Mouse (Mus musculus): Measurements from ENCODE around the gene Gm11992. TPM values are rescaled to one million over a fixed set of nuclear protein-coding genes. Genes with fewer than 3 reads are reported as not detected.

Gene Gm11992
- 2.5 TPM in 2 replicates for polyA plus RNA-seq (2015; fragmentation: Nextera tagmentation; extraction: Ambion mirVana)

DNA sequence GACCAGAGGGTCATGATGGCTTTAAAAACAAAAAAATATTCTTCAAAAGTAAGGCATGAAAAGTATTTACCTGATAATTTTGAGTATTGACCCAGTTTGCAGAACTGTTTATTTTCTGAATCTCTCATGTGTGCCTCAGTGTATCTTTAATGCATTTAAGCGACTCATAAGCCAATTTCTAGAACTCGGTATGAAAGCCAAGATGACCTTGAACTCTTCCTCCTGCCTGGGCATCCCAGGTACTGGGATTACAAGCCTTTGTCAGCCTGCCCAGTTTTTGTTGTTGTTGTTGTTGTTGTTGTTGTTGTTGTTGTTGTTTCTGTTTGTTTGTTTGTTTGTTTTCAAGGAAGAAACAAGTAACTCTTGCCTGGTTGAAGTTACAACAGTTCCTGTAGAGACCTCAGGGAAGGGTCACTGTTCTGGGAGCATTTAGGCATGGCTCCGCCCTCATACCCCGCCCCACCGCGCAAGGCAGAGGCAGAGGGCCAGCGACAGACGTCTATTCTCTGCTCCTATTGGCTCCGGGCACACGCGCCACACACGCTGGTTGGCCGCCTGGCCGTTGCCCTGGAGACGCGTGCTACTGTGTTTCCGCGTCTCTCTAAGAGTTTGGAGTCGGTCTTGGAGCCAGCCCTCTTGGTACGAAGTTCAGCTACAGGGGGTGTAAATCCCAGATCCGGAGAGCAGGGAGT is at the start of gene Gm11992:
Gene Gm11992 (plus strand): TSS at position 584 of the 692 bp plus-strand sequence.
- peak within 1 kb of the TSS; percentile 56 for H3K4me3 ChIP-seq (replicated peaks)
- H3K4me1 ChIP-seq, result peaks cover 11% of the 10 kb centered on the region
- 4% methylated on average over 21 of the region's 21 CpGs for WGBS

DNA sequence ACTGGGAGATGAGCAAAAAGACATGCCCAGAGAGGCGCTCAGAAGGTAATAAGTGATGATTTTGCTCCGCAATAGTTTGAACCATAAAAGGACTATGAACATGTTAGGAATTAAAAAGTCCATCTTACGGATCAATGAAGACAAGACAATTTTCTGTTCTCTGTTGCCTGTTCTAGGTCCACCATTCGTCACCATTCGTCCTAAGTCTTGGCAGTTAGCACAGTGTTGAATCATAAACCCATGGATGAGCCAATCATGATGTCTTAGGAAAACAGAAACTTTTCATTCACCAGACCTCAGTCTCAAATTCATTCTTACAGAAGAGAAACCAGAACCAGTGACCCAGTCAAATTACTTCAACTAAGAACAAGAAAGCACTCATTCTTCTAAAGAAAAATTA is 39.6 kb upstream of the Gm11992 start:
- no peaks in the 10 kb centered on the region for H3K27me3 ChIP-seq (replicated peaks)
- H3K9me3 ChIP-seq (replicated peaks), result no peaks in the 10 kb centered on the region
- H3K9ac ChIP-seq (replicated peaks), result no peak overlapping the region
- H3K4me3 ChIP-seq (replicated peaks), result no peak overlapping the region
- peaks cover 16% of the 10 kb centered on the region for H3K36me3 ChIP-seq
- 96% methylated on average over 5 of the region's 5 CpGs for WGBS
- ATAC-seq (ENCODE audit: low FRiP score), result no peak
- no peak overlapping the region for H3K4me2 ChIP-seq
- no peak overlapping the region for H3K27ac ChIP-seq (replicated peaks)
- peaks cover 12% of the 10 kb centered on the region for H3K4me1 ChIP-seq

More for the DNA sequence above, at the start of gene Gm11992:
- peak; percentile 100 for ATAC-seq (ENCODE audit: low FRiP score)
- Histone ChIP-seq H3K9me3 (replicated peaks) (no peaks in the 10 kb centered on the region), H3K27me3 (replicated peaks) (peaks cover 26% of the 10 kb centered on the region), H3K36me3 (no peaks in the 10 kb centered on the region), H3K9ac (replicated peaks) (peak within 1 kb of the TSS; percentile 23), H3K4me2 (peak within 1 kb of the TSS; percentile 99), H3K27ac (replicated peaks) (no peak within 1 kb of the TSS)

DNA sequence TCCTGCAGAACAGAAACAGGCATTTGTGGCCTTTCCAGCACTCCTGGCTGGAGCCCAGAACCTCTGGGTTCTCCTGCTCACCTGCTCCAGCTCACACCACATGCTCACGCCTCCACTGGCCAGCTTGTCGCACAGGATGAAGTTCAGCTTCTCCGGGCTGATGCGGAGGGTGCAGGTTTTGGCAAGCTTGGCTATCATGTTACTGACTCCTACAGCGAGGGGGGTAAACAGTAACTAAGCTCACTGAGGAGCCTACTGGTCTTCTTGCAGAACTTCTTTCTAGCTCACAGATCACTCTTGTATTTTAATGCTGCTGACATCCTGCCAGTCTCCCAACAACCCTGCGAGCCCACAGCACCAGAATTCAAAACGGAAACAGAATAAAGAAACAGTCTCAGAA is 38.0 kb upstream of the Gm11992 start:
- no peaks in the 10 kb centered on the region; the same call in none of the 2 replicates for H3K36me3 ChIP-seq
- no peaks in the 10 kb centered on the region for H3K27me3 ChIP-seq (replicated peaks)
- H3K4me2 ChIP-seq, result peak overlapping the region; percentile 84
- peak overlapping the region; percentile 76 for H3K9ac ChIP-seq (replicated peaks)
- peak overlapping the region; percentile 73 for H3K4me3 ChIP-seq (replicated peaks)
- H3K9me3 ChIP-seq (replicated peaks), result no peaks in the 10 kb centered on the region
- H3K4me1 ChIP-seq, result peaks cover 12% of the 10 kb centered on the region
- WGBS, result under 1% methylated on average over 7 of the region's 7 CpGs
- peak; percentile 58 for ATAC-seq (ENCODE audit: low FRiP score)
- peak overlapping the region; percentile 87 for H3K27ac ChIP-seq (replicated peaks)

DNA sequence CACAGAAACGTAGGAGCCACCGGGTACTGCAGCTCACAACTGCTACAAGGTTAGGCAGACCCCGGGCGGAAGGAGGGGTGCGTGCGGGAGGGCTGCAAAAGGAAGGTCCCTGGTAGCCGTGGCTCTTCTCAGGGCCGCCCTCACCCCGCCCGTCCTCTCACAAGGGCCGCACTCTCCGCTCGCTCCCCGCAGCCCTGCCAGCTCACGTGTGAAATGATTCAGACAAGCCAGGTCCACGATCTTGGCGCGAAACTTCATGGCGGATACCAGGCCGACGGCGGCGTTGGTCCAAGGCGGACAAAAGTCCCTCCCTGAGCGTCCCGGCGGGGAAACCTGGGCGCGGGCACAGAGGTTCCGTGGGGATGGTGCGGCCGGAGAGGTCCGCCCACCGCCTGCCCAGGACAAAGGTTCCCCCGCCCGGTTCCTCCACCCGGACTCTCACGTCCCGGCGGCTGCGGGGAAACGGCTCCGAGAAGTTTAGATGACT is 37.5 kb upstream of the Gm11992 start, which contains the start of gene Hus1:
Gene Hus1 (minus strand): TSS at position 339 of the 487 bp plus-strand sequence.
- peak within 1 kb of the TSS; percentile 73 for H3K4me3 ChIP-seq (replicated peaks)
- H3K9ac ChIP-seq (replicated peaks), result peak within 1 kb of the TSS; percentile 76
- peak within 1 kb of the TSS; percentile 87 for H3K27ac ChIP-seq (replicated peaks)
- H3K27me3 ChIP-seq (replicated peaks), result no peaks in the 10 kb centered on the region
- peak; percentile 89 for ATAC-seq (ENCODE audit: low FRiP score)
- WGBS, result 0% methylated on average over 43 of the region's 43 CpGs
- peak within 1 kb of the TSS; percentile 84 for H3K4me2 ChIP-seq
- no peaks in the 10 kb centered on the region; the same call in 1 of the 2 replicates for H3K36me3 ChIP-seq
- peaks cover 12% of the 10 kb centered on the region for H3K4me1 ChIP-seq
- no peaks in the 10 kb centered on the region for H3K9me3 ChIP-seq (replicated peaks)

DNA sequence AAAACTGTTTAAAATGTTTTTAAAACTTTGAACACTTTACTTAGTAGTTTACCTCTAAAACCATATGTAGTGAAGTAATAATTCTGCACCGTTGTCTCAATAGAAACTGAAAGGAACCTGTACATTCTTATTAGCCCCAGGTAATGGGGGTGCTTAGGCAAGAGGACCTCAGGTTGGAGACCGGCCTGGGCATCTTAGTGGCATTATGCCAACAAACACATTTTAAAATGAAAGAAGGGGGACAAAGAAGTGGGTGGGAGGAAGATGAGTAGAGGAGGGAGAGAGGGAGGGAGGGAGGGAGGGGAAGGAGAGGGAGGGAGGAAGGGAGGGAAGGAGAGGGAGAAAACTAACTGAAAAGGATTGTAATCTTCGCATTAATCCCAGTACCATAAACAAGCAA is 37.0 kb upstream of the Gm11992 start:
- Histone ChIP-seq H3K4me3 (replicated peaks) (peak overlapping the region; percentile 73), H3K36me3 (no peaks in the 10 kb centered on the region; the same call in 1 of the 2 replicates), H3K4me1 (peaks cover 12% of the 10 kb centered on the region), H3K27ac (replicated peaks) (peak overlapping the region; percentile 87), H3K9me3 (replicated peaks) (no peaks in the 10 kb centered on the region), H3K27me3 (replicated peaks) (no peaks in the 10 kb centered on the region), H3K9ac (replicated peaks) (peak overlapping the region; percentile 76), H3K4me2 (peak overlapping the region; percentile 84)
- peak; percentile 7; the same call in 1 of the 2 replicates for ATAC-seq (ENCODE audit: low FRiP score)
- 1% methylated on average over 3 of the region's 3 CpGs for WGBS

DNA sequence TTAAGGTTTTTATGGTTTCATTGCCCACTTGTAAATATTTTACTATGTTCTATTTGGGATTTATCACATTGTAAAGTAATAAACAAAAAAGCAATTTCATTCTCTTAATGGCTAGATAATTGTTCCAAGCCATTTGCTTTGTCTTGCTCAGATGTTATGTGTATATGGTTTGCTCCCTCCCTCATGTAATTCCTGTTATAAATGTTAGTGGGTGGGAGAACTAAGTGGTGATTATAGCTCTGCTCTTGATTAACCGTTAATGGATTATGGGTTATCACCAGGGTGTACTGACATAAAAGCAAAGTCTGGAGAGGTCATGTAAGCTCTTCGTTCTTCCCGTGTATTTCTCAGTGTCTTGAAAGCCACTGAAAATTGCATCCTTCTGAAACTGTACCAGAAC is 33.7 kb upstream of the Gm11992 start:
- Histone ChIP-seq H3K4me1 (peaks cover 10% of the 10 kb centered on the region), H3K9ac (replicated peaks) (no peak overlapping the region), H3K4me2 (no peak overlapping the region), H3K9me3 (replicated peaks) (no peaks in the 10 kb centered on the region), H3K27me3 (replicated peaks) (no peaks in the 10 kb centered on the region), H3K4me3 (replicated peaks) (no peak overlapping the region), H3K36me3 (no peaks in the 10 kb centered on the region), H3K27ac (replicated peaks) (no peak overlapping the region)
- WGBS, result 16% methylated on average over 3 of the region's 3 CpGs
- ATAC-seq (ENCODE audit: low FRiP score), result peak; percentile 59; the same call in 1 of the 2 replicates

DNA sequence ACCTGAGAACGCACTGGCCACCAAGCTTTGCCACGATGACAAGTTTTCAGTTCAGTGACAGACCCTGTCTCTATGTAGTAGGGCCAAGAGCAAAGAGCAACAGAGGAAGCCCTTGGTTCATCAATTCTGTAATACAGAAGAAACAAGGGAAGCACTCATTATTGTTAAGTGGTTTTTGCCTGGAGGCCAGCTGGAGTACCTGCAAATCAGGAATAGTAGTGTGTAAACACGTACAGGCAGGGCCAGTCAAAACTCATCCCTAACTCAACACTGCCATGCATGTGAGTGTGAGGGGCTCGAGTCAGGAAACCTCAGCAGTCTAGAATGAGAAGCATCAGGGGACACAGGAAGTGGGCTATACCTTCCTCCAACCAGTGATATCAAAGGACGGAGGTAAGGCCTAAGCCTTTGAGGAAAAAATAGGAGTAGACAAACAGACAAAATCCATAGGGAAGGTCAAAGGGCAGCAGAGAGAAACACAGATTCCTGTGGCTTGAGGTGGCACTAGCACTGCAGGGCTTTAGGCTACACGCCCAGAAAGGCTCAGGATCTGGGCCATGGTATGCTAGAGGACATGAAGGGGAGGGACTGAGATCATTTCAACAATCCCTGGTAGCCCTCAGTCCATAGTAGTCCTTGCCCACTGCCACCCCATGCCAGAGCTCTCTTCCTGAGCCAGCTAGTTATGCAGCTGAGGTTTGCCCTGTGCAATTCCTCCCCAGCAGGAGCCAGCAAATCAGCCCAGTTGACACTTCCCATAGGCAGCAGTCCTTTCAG is 29.7 kb upstream of the Gm11992 start:
- Histone ChIP-seq H3K9me3 (replicated peaks) (no peaks in the 10 kb centered on the region), H3K27me3 (replicated peaks) (no peaks in the 10 kb centered on the region), H3K4me2 (no peak overlapping the region), H3K4me3 (replicated peaks) (no peak overlapping the region), H3K9ac (replicated peaks) (no peak overlapping the region), H3K27ac (replicated peaks) (no peak overlapping the region), H3K36me3 (no peaks in the 10 kb centered on the region), H3K4me1 (no peaks in the 10 kb centered on the region)
- ATAC-seq (ENCODE audit: low FRiP score), result no peak
- 77% methylated on average over 6 of the region's 6 CpGs for WGBS

DNA sequence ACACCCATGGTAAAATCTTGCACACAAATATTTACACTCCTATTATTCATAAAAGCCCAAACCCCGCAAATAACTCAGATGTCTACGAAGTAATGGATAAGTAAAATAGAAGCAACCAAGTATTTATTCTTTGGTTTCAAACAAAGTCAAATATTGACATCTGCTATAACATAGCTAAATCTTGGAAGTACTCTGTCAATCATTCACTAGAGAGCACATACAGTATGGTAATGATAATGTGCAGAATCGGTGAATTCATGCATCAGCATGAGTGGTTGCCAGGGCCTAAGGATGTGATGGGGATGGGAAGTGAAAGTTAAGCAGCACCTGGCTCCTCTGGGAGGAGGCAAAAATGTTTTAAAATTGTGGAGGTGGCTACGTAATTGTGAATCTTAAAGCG is 28.2 kb upstream of the Gm11992 start:
- H3K9ac ChIP-seq (replicated peaks), result no peak overlapping the region
- no peaks in the 10 kb centered on the region for H3K9me3 ChIP-seq (replicated peaks)
- no peaks in the 10 kb centered on the region for H3K27me3 ChIP-seq (replicated peaks)
- ATAC-seq (ENCODE audit: low FRiP score), result no peak
- H3K27ac ChIP-seq (replicated peaks), result no peak overlapping the region
- 92% methylated on average over 5 of the region's 5 CpGs for WGBS
- H3K4me2 ChIP-seq, result no peak overlapping the region
- no peaks in the 10 kb centered on the region for H3K4me1 ChIP-seq
- H3K36me3 ChIP-seq, result no peaks in the 10 kb centered on the region
- H3K4me3 ChIP-seq (replicated peaks), result no peak overlapping the region

DNA sequence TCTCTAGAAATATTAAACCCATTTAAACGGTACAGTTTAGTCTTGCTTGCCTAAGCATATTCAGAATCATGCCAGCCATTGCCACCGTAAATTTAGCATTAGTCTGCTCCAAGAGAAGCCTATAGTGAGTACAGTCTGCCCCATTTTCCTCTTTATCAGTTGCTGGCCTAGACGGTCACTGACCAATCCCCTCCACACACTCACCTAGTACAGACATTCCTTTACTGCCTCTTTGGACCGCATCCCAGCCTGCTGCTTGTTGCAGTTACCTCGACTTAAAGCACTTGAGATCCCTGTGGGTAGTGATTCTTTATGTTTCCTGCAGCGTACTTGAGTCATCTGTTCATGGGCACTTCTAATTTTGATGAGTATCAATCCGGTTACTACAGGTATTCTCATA is 23.6 kb upstream of the Gm11992 start:
- Histone ChIP-seq H3K27ac (replicated peaks) (no peak overlapping the region), H3K36me3 (no peaks in the 10 kb centered on the region), H3K4me1 (no peaks in the 10 kb centered on the region), H3K4me2 (no peak overlapping the region), H3K9ac (replicated peaks) (no peak overlapping the region), H3K27me3 (replicated peaks) (no peaks in the 10 kb centered on the region), H3K9me3 (replicated peaks) (no peaks in the 10 kb centered on the region), H3K4me3 (replicated peaks) (no peak overlapping the region)
- no peak for ATAC-seq (ENCODE audit: low FRiP score)
- 78% methylated on average over 7 of the region's 7 CpGs for WGBS

DNA sequence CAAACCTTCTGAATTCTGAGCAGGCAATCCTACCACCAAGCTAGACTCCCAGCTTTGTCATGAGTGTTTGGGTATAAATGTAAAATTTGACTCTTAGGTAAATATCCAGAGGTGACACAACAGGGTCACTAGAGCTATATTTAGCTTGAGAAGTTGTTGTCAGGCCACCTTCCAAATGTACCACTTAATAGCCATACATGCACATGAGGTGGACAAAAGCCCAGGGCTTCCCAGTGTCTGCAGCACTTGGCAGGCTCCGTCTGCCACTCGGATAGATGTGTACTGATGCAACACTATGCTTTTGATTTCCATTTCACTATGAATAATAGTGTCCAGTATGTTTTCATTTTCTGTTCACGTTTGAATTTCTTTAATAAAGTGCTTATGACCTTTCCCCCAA is 23.2 kb upstream of the Gm11992 start:
- no peak overlapping the region for H3K4me2 ChIP-seq
- H3K4me1 ChIP-seq, result no peaks in the 10 kb centered on the region
- no peak overlapping the region for H3K9ac ChIP-seq (replicated peaks)
- ATAC-seq (ENCODE audit: low FRiP score), result no peak
- H3K4me3 ChIP-seq (replicated peaks), result no peak overlapping the region
- no peaks in the 10 kb centered on the region for H3K27me3 ChIP-seq (replicated peaks)
- WGBS, result 74% methylated on average over 3 of the region's 3 CpGs
- no peak overlapping the region for H3K27ac ChIP-seq (replicated peaks)
- H3K36me3 ChIP-seq, result no peaks in the 10 kb centered on the region
- H3K9me3 ChIP-seq (replicated peaks), result no peaks in the 10 kb centered on the region

DNA sequence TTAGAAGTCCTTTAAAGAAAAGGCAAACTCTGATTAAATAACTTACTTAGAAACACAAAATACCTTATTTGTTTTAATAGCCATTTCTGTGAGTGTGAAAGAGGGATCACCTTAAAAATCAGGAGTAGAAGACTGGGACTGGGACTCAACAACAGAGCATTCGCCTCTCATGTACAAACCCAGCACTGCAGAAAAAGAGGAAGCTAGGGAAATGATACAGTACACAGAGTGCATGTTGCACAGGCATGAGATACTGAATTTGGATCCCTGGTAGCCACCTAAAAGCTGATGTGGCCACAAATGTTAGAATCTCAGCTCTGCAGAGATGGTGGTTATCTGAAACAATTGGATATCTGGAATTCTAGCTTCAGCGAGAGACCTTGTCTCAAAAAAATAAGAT is 16.9 kb upstream of the Gm11992 start:
- H3K4me1 ChIP-seq, result no peaks in the 10 kb centered on the region
- no peak overlapping the region for H3K27ac ChIP-seq (replicated peaks)
- no peak for ATAC-seq (ENCODE audit: low FRiP score)
- no peak overlapping the region for H3K4me2 ChIP-seq
- H3K27me3 ChIP-seq (replicated peaks), result no peaks in the 10 kb centered on the region
- no peaks in the 10 kb centered on the region for H3K9me3 ChIP-seq (replicated peaks)
- H3K4me3 ChIP-seq (replicated peaks), result no peak overlapping the region
- WGBS, result 90% methylated on average over 2 of the region's 2 CpGs
- no peak overlapping the region for H3K9ac ChIP-seq (replicated peaks)
- H3K36me3 ChIP-seq, result no peaks in the 10 kb centered on the region

DNA sequence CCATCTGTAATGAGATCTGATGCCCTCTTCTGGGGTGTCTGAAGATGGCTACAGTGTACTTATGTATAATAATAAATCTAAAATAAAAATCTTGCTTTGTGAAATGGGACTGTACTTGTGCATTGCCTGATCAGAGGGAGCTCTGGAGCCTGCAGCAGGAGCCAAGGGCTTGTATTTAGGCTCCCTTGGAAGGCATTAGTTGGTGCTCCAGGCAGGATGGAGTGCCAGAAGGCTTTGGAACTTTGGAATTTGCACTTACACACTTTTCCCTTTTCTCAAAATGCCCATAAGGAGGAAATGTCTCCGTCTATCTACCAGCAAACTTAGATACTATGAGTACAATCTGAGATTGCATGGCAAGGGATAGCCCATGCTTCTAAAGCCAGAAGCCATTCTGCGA is 1.8 kb upstream of the Gm11992 start:
- H3K27me3 ChIP-seq (replicated peaks), result peaks cover 26% of the 10 kb centered on the region
- ATAC-seq (ENCODE audit: low FRiP score), result no peak
- no peaks in the 10 kb centered on the region for H3K36me3 ChIP-seq
- H3K4me1 ChIP-seq, result peaks cover 11% of the 10 kb centered on the region
- no peak overlapping the region for H3K4me2 ChIP-seq
- WGBS, result 89% methylated on average over 2 of the region's 2 CpGs
- no peak overlapping the region for H3K27ac ChIP-seq (replicated peaks)
- no peak overlapping the region for H3K4me3 ChIP-seq (replicated peaks)
- H3K9ac ChIP-seq (replicated peaks), result no peak overlapping the region
- no peaks in the 10 kb centered on the region for H3K9me3 ChIP-seq (replicated peaks)

Measured in neural tube, embryonic 15.5 days (tissue).